Mouse (Mus musculus): ENCODE results near the gene Vps45.

DNA sequence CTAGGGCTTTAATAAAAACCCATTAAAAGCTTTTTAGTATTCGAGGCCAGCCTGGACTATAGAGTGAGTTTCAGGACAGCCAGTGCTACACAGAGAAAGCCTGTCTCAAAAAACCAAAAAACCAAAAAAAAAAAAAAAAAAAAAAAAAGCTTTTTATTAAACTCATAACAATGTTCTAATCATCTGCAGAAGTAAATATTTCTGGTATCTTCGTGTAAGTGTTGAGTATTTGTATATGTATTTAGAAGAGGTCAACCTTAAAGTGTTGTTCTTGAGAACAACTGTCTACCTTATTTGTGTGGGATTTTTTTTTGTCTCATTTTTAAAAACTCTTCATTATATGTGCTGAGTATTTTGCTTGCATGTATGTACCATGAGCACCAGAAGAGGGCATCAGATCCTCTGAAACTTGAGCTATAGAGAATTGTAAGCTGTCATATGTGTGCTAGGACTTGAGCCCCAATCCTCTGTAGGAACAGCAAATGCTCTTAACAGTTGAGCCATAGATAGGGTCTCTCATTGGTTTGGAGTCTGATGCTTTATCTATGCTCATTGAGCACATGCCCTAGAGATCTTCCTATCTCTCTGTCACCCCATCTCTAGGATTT lies 31.7 kb upstream of the Vps45 start:
- TF ChIP-seq GATA1 (IDR thresholded peaks at IDR 0.05; ENCODE audit: low read length) (no peak), TAL1 (IDR thresholded peaks at IDR 0.05; ENCODE audit: low read length) (no peak)
